Mouse (Mus musculus) lung, embryonic 16.5 days (tissue): ENCODE data around the gene Tstd1. TPM values are rescaled to one million over a fixed set of nuclear protein-coding genes. Genes with fewer than 3 reads are reported as not detected.

ENCODE experiments used
- ATAC-seq: fragments of 200-750 bp; cut with Nextera tagmentation; 2 replicates; pipeline ENCODE4 v1.8.0; 2017; ENCODE audit warnings: low read depth, mild to moderate bottlenecking, moderate library complexity
- H3K27ac ChIP-seq: fragments of 300-500 bp; sonication (generic); 2 replicates; pipeline ENCODE4 v1.5.1; 2014; ENCODE audit warnings: mild to moderate bottlenecking, control low read depth, low read length
- H3K27me3 ChIP-seq: fragments of 300-500 bp; sonication (generic); 2 replicates; pipeline ENCODE4 v1.6.1; 2014; ENCODE audit warnings: low read depth, low read length, mixed read lengths; ENCODE audit not compliant: control insufficient read depth, insufficient read depth
- H3K36me3 ChIP-seq: fragments of 300-500 bp; sonication (generic); 2 replicates; pipeline ENCODE4 v1.6.1; 2014; ENCODE audit warnings: low read length; ENCODE audit not compliant: control insufficient read depth, insufficient read depth
- H3K4me1 ChIP-seq: fragments of 300-500 bp; sonication (generic); replicated peaks from 2 replicates; pipeline ENCODE4 v1.6.1; 2014; ENCODE audit warnings: low read length, mixed read lengths; ENCODE audit not compliant: control insufficient read depth, insufficient read depth
- H3K4me2 ChIP-seq: fragments of 300-500 bp; sonication (generic); 2 replicates; pipeline ENCODE4 v1.6.1; 2014; ENCODE audit warnings: low read depth, low read length, control low read depth
- H3K4me3 ChIP-seq: fragments of 300-500 bp; sonication (generic); 2 replicates; pipeline ENCODE4 v1.5.1; 2014; ENCODE audit warnings: mild to moderate bottlenecking, low read length, control low read depth
- H3K9ac ChIP-seq: fragments of 300-500 bp; sonication (generic); 2 replicates; pipeline ENCODE4 v1.6.1; 2014; ENCODE audit warnings: low read length, control low read depth
- H3K9me3 ChIP-seq: fragments of 300-500 bp; sonication (generic); 2 replicates; pipeline ENCODE4 v1.6.1; 2016; ENCODE audit warnings: low read length; ENCODE audit not compliant: control insufficient read depth
- WGBS: fragments of 180-500 bp; shearing (Covaris S2); extraction: QIAGEN DNeasy Blood & Tissue Kit; methylation state at CpG from one replicate; pipeline ENCODE4 v1.1.7; 2014; 5-methylcytosine and 5-hydroxymethylcytosine counted together
- polyA plus RNA-seq: library from polyadenylated mRNA; unstranded; fragments of >200 nt; fragmentation: Nextera tagmentation; extraction: Ambion mirVana; gene quantifications from 2 replicates; pipeline ENCODE4 v1.2.1, GENCODE M21; 2015

Gene Tstd1
- polyA plus RNA-seq, 1 experiment from 2014 or later: 8.4 TPM

- Histone ChIP-seq H3K9ac (no peak overlapping the region), H3K4me1 (peaks cover 36% of the 10 kb centered on the region), H3K27me3 (no peaks in the 10 kb centered on the region), H3K4me3 (0 out of 2 replicates have a peak overlapping the region, but pooled peaks have one; percentile 8), H3K9me3 (no peaks in the 10 kb centered on the region; the same call in 1 of the 2 replicates), H3K36me3 (no peaks in the 10 kb centered on the region), H3K4me2 (peak overlapping the region; percentile 64), H3K27ac (peak overlapping the region; percentile 91)
- WGBS: 66% methylated on average over 8 of the region's 8 CpGs
- ATAC-seq: no peak
Observed at GRCm38 (mm10) chr1:171442413-171442760, 23.7 kb downstream of the Tstd1 start.

- Histone ChIP-seq H3K9me3 (no peaks in the 10 kb centered on the region; the same call in 1 of the 2 replicates), H3K27me3 (no peaks in the 10 kb centered on the region), H3K9ac (no peak overlapping the region), H3K4me3 (no peak overlapping the region), H3K36me3 (no peaks in the 10 kb centered on the region), H3K4me2 (no peak overlapping the region), H3K27ac (no peak overlapping the region), H3K4me1 (peaks cover 35% of the 10 kb centered on the region)
- WGBS: 65% methylated on average over 5 of the region's 5 CpGs
- ATAC-seq: no peak
Observed at GRCm38 (mm10) chr1:171445050-171445449, 26.4 kb downstream of the Tstd1 start.

- Histone ChIP-seq H3K27ac (0 out of 2 replicates have a peak overlapping the region, but pooled peaks have one; percentile 25), H3K4me3 (no peak overlapping the region), H3K9me3 (no peaks in the 10 kb centered on the region; the same call in 1 of the 2 replicates), H3K9ac (no peak overlapping the region), H3K27me3 (no peaks in the 10 kb centered on the region), H3K4me1 (peaks cover 20% of the 10 kb centered on the region), H3K4me2 (no peak overlapping the region), H3K36me3 (no peaks in the 10 kb centered on the region)
- WGBS: 29% methylated on average over 7 of the region's 7 CpGs
- ATAC-seq: no peak
Observed at GRCm38 (mm10) chr1:171446854-171447253, 28.2 kb downstream of the Tstd1 start.

- Histone ChIP-seq H3K4me3 (no peak overlapping the region), H3K9ac (no peak overlapping the region), H3K9me3 (no peaks in the 10 kb centered on the region; the same call in 1 of the 2 replicates), H3K27ac (no peak overlapping the region), H3K4me2 (peak overlapping the region; percentile 26), H3K4me1 (peaks cover 17% of the 10 kb centered on the region), H3K36me3 (no peaks in the 10 kb centered on the region), H3K27me3 (no peaks in the 10 kb centered on the region)
- ATAC-seq: no peak
- WGBS: 12% methylated on average over 10 of the region's 10 CpGs
Observed at GRCm38 (mm10) chr1:171447692-171448091, 29.0 kb downstream of the Tstd1 start.

- no peak overlapping the region for H3K27ac ChIP-seq
- H3K9me3 ChIP-seq: no peaks in the 10 kb centered on the region; the same call in 1 of the 2 replicates
- ATAC-seq: no peak
- H3K4me2 ChIP-seq: no peak overlapping the region
- H3K4me1 ChIP-seq: peaks cover 13% of the 10 kb centered on the region
- no peaks in the 10 kb centered on the region for H3K36me3 ChIP-seq
- no peak overlapping the region for H3K4me3 ChIP-seq
- H3K27me3 ChIP-seq: no peaks in the 10 kb centered on the region
- H3K9ac ChIP-seq: no peak overlapping the region
- WGBS: 68% methylated on average over 11 of the region's 11 CpGs
Observed at GRCm38 (mm10) chr1:171450062-171450461, 31.4 kb downstream of the Tstd1 start.

GRCm38 (mm10) chr1:171451001-171451400 lies 32.3 kb downstream of the Tstd1 start:
- no peak overlapping the region for H3K9ac ChIP-seq
- 60% methylated on average over 10 of the region's 10 CpGs for WGBS

GRCm38 (mm10) chr1:171452522-171452921 lies 33.9 kb downstream of the Tstd1 start:
- WGBS: 44% methylated on average over 5 of the region's 5 CpGs
- no peak for ATAC-seq
- no peak overlapping the region for H3K27ac ChIP-seq

More at GRCm38 (mm10) chr1:171451001-171451400, 32.3 kb downstream of the Tstd1 start:
- no peaks in the 10 kb centered on the region for H3K27me3 ChIP-seq
- ATAC-seq: peak; percentile 16; the same call in 1 of the 2 replicates
- no peak overlapping the region for H3K4me2 ChIP-seq
- H3K27ac ChIP-seq: no peak overlapping the region
- no peak overlapping the region for H3K4me3 ChIP-seq
- H3K4me1 ChIP-seq: peaks cover 13% of the 10 kb centered on the region
- H3K36me3 ChIP-seq: no peaks in the 10 kb centered on the region
- H3K9me3 ChIP-seq: no peaks in the 10 kb centered on the region; the same call in 1 of the 2 replicates

GRCm38 (mm10) chr1:171452923-171453322 lies 34.3 kb downstream of the Tstd1 start:
- no peak for ATAC-seq
- Histone ChIP-seq H3K36me3 (no peaks in the 10 kb centered on the region), H3K4me3 (no peak overlapping the region), H3K4me2 (no peak overlapping the region), H3K27me3 (no peaks in the 10 kb centered on the region), H3K9ac (no peak overlapping the region), H3K9me3 (no peaks in the 10 kb centered on the region), H3K4me1 (peaks cover 1% of the 10 kb centered on the region), H3K27ac (no peak overlapping the region)
- WGBS: 76% methylated on average over 5 of the region's 5 CpGs

More at GRCm38 (mm10) chr1:171452522-171452921, 33.9 kb downstream of the Tstd1 start:
- Histone ChIP-seq H3K27me3 (no peaks in the 10 kb centered on the region), H3K9me3 (no peaks in the 10 kb centered on the region), H3K4me1 (peaks cover 5% of the 10 kb centered on the region), H3K9ac (no peak overlapping the region), H3K4me2 (no peak overlapping the region), H3K36me3 (no peaks in the 10 kb centered on the region), H3K4me3 (no peak overlapping the region)

GRCm38 (mm10) chr1:171454926-171455325 lies 36.3 kb downstream of the Tstd1 start:
- no peak overlapping the region for H3K9ac ChIP-seq

GRCm38 (mm10) chr1:171457568-171457967 lies 38.9 kb downstream of the Tstd1 start:
- H3K36me3 ChIP-seq: peaks cover 14% of the 10 kb centered on the region
- no peak overlapping the region for H3K9ac ChIP-seq
- no peaks in the 10 kb centered on the region for H3K27me3 ChIP-seq
- H3K4me2 ChIP-seq: no peak overlapping the region
- H3K4me1 ChIP-seq: no peaks in the 10 kb centered on the region
- H3K9me3 ChIP-seq: no peaks in the 10 kb centered on the region
- ATAC-seq: no peak
- 100% methylated on average over 1 of the region's 1 CpGs for WGBS
- H3K4me3 ChIP-seq: no peak overlapping the region
- no peak overlapping the region for H3K27ac ChIP-seq

More at GRCm38 (mm10) chr1:171454926-171455325, 36.3 kb downstream of the Tstd1 start:
- WGBS: 73% methylated on average over 6 of the region's 6 CpGs
- H3K27me3 ChIP-seq: no peaks in the 10 kb centered on the region
- ATAC-seq: no peak
- H3K9me3 ChIP-seq: no peaks in the 10 kb centered on the region
- no peak overlapping the region for H3K4me3 ChIP-seq
- no peaks in the 10 kb centered on the region for H3K36me3 ChIP-seq
- H3K4me2 ChIP-seq: no peak overlapping the region
- no peaks in the 10 kb centered on the region for H3K4me1 ChIP-seq
- H3K27ac ChIP-seq: no peak overlapping the region
